Mouse (Mus musculus): Measurements from ENCODE around the gene Olfr148.

The Olfr148 gene

DNA sequence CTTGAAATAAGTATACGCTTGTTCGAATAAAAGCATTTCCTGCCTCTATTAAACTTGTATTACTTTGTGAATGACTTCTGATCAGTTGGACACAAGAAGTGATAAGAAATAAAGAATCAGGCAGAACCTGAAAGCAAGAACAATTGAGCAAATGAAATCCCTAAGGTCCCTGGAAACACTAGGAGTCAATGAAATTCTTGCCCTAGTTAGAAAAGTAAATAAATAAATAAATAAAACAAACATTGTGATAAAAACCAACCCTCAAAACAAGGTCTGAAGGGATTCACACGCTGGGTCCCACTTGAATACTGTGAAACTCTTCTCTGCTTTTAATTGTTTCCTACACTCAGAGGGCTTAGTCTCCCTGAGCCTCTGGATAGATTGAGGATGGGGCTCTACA is at the start of gene Olfr148:
Gene Olfr148, plus strand, starts transcription at position 301 of the 400 bp plus-strand sequence.
- DNase-seq (ENCODE audit: low spot score), result no peak

DNA sequence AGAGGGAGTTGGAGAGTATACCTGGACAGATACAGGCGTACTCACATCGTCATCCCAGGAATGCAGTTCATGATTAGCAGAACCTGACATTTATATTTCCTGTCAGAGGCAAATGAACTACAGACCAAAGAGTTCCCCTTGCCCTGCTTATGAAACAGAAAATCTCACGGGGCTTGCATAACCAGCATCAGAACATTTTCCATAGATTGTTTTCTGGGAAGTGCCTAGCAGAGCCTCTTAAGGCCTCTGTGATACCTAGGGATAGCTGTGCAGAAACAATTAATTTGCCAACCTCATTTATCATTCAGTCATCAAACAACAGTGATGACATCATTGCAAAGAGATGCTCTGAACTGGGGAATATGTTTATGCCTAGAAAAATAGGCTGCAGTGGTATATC is 35.0 kb upstream of the Olfr148 start, which contains the start of gene Olfr959:
Gene Olfr959, minus strand, starts transcription at position 101 of the 400 bp plus-strand sequence.
- no peak for DNase-seq (ENCODE audit: low spot score)

DNA sequence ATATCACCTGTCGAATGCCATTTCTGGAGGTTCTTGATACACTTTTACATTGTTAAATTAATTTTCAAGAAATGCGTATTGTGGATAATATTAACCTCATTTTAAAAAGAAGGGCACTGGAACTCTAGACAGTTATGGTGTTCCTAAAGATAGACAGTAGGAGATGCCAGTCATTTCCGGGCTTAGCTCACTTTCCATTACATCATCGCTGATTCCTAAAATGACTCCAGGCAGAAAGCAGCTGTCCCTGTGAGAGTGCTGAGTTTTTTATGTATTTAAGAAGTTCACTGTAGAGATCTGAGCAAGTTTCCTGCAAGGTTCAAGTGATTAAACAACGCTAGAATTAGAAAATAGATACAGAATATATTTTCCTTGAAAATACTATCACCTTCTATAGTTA is 33.4 kb upstream of the Olfr148 start:
- no peak for DNase-seq (ENCODE audit: low spot score)

DNA sequence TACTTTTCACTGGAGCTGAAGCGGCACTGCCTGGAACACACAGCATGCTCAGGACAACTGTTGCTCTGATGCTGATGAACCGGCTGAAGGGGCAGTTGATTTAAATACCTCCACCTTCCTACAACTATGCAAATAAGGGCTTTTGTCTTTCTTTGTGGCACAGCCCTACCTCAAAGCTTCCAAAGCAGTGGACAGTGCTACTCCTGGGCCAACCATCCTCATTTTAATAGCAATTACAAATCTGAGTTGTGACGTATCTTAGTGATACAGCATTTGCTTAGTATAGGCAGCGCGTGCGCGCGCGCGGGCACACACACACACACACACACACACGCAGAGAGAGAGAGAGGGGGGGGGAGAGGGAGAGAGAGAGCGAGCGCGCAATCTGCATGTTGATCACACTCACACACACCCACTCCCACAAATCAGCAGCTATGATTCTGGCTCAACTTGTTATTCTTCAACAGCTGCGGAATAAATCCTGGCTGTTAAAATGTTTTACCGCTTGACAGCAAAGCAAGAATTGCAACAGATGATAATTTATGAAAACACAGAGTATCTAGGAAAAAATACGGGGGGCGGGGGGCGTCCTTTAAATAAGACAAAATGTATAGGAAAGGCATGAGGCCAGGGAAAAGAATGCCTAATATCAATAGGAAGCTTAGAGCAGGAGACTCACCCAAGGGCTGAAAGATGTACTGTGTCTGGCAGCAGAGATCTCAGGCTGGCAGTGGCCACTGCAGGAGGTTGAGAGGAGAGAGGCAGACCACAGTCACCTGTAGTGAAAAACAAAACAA is 7.7 kb upstream of the Olfr148 start:
- no peak for DNase-seq (ENCODE audit: low spot score)

DNA sequence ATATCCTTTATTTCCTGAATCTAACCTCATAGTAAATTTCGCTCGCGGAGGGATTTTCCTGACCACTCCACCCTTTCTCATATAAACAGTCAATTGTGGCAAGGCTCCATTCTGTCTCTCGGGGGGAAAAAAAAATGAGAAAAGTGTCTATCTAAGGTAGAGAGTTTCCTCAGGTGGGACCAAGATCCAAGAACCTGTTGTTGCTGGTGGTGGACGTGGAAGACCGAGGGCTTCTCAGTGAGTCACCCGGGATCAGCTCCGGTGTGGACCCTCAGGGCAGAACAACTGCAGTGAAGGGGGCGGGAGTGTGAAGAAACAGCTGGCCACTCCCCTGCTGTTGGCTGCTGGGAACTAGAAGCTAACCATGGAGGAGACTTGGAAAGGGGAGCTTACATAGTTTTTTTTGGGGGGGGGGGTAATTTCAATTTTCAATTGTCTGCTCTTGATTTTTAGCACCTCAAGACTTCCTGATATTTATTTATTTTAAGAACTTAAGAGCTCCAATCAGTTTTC is 7.1 kb upstream of the Olfr148 start:
- DNase-seq (ENCODE audit: low spot score), result no peak

DNA sequence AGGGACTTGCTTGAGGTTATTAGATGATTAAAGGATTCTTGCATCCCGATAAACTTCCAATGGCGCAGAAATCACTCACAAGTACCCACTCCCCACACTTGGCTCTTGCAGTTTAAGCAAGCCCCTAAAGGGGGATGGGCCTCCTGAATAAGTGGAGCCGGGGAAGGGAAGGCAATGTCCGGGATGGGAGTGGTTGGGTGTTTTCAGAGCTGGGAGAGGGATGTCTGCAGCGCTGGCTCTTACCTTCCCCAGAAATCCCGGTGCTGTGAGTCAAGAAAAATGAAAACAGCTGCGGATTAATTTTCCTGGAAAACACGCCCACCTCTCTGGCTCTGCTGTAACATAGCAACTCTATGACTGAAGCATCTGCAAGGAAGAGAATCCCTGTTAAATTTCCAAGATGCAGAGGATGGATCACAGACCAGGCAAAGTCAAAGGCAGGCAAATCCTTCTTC is 6.4 kb upstream of the Olfr148 start, which contains the start of gene AW551984:
Gene AW551984, minus strand, starts transcription at position 405 of the 455 bp plus-strand sequence.
- no peak for DNase-seq (ENCODE audit: low spot score)

DNA sequence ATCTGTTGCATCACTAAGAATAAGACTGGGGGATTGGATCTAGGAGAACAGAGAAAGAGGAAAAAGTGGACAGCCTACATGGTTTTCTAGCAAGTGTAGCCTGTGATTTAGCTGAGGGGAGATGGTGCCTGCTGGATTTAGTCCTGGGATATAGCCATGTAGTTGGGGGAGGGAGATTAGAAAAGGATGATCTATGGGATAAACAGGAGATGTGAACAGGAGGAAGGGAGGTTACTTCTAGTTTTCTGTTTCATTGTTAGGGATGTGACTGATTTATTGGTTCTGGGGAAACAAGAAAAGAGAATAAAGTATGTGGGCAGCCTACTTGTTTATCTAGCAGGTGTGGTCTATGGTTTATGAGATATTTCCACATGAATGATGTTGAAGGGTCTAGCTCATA is 2.0 kb upstream of the Olfr148 start:
- no peak for DNase-seq (ENCODE audit: low spot score)

DNA sequence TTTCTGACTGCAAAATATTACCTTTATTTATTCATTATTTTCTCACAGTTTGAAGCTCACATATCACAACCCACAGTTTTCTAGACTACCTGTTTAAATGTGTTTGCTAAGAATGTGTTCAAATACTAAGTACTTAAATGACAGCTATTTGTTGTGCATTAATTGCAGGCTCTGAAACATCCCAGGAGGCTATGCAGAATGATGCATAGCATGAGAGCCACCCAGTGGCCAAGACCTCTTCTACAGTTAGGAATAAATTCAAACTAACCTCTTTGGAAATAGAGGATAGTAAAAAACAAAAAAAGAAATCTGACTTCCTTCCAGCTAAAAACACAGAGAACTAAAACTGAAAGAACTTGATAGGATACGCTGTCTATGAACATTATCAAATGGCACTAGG is 1.5 kb downstream of the Olfr148 start:
- DNase-seq (ENCODE audit: low spot score), result no peak

DNA sequence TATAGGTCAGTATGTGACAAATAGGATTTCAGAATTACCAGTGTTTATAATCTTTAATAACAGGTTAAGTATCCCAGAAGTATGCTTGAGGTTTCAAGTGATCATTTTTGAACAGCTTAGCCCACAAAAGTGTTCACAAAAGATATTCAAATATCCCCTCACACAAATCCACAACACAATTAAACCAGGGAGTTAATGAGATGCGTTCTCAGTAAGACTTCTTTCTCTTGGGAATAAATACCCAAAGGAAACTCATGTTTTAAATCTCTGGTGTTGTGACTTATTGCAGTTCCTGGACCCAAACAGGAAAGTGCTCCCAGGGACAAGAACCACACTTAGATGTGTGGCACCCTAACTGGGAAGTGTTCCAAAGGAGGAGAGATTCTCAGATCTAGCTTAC is 10.6 kb downstream of the Olfr148 start, which contains the start of gene Olfr960:
Gene Olfr960, plus strand, starts transcription at position 301 of the 400 bp plus-strand sequence.
- no peak for DNase-seq (ENCODE audit: low spot score)

DNA sequence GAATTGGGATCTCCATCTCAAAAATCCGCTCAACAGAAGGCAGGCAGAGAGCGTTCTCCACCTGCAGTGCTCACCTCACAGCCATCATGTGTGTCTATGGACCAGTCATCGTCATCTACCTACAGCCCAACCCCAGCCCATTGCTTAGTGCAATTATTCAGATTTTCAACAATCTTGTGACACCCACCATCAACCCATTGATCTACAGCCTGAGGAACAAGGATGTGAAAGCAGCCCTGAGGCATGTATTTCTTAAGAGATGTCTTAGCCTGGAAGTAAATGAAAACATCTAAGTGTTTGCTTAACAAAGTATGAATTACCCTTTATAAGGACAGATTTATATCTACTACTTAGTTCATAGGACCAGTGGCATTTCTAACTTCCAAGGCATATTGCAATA is 13.3 kb downstream of the Olfr148 start:
- no peak for DNase-seq (ENCODE audit: low spot score)

DNA sequence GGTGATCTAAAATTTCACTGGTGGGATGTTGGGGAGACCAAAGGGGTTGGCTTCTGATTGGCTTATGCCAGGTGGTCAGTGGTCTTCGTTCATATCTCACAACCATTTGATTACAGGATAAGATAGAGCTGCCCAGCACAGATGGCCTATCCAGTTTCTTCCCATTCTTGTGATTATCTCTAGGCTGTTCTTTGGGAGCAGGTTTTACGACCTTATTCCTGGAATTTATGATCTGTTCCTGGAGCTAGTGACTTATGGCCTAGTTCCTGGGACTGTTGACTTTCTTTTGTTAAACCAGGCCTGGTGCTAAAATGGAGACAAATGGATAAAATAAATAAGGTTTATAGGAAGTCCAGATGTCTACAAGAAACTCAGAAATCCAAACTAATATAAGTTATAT is 14.3 kb downstream of the Olfr148 start:
- DNase-seq (ENCODE audit: low spot score), result no peak

DNA sequence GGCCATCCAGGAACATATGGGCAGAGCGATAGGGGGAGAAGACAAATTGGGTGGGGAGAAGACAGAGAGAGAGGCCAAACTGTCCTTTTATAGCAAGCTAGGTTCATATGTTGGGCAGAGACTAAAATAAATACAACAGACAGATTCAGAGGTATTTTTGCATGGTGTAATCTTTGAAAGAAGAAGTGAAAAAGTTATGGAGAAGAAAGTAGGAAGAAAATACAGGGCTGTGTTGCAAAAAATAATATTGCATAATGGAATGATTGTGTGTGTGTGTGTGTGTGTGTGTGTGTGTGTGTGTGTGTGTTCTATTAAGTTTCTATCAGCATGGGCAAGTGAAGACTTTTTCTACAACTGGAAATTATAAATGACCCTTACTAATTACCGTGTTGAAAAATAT is 18.6 kb downstream of the Olfr148 start:
- DNase-seq (ENCODE audit: low spot score), result no peak

DNA sequence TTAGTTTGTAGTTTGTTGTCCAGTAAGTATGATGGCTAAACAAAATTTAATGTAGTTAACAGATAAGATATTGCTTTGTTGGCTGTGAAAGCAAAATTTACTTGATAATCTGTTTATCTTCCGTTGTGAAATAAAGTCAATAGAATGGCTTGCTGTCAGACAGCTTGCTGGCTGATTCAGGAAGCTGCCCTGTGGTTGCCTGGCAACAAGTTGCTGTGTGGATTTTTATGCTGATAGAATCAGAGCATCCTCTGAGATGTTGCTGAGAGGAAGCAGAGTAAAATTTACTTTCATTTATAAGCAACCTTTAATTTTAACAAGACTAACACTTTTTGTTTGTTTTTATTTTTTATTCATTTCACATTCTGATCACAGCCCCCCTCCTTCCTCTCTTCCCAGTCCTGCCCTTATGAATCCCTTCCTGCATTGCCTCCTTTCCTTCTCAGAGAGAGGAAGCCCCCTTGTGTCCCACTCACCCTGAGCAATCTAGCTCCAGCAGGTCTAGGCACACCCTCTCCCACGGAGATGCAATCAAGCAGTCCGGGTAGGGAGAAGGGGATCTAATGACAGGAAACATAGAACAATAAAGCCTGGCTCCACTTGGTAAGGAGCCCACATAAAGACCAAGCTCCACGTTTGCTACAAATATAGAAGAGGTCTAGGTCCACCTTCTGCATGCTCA is 23.6 kb downstream of the Olfr148 start:
- no peak for DNase-seq (ENCODE audit: low spot score)

DNA sequence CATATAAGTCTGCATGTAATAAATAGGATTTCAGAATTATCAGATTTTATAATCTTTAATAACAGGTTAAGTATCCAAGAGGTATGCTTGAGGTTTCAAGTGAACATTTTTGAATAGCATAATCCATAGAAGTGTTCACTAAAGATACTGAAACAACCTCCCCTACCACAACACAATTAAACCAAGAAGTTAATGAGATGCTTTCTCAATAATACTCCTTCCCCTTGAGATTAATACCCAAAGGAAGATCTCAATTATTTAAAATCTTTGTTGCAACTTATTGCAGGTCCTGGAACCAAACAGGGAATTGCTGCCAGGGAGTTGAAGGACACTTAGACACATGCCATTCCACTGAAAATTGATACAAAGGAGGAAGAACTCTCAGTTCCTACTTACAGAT is 34.3 kb downstream of the Olfr148 start, which contains the start of gene Olfr961:
Gene Olfr961, plus strand, starts transcription at position 301 of the 400 bp plus-strand sequence.
- DNase-seq (ENCODE audit: low spot score), result no peak

DNA sequence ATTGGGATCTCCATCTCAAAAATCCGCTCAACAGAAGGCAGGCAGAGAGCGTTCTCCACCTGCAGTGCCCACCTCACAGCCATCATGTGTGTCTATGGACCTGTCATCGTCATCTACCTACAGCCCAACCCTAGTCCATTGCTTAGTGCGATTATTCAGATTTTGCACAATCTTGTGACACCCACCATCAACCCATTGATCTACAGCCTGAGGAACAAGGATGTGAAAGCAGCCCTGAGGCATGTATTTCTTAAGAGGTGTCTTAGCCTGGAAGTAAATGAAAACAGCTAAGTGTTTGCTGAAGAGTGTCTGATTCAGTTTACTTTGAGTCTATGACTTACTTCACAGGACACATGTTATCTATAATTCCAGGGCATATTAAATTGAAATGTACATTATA is 36.9 kb downstream of the Olfr148 start:
- no peak for DNase-seq (ENCODE audit: low spot score)

DNA sequence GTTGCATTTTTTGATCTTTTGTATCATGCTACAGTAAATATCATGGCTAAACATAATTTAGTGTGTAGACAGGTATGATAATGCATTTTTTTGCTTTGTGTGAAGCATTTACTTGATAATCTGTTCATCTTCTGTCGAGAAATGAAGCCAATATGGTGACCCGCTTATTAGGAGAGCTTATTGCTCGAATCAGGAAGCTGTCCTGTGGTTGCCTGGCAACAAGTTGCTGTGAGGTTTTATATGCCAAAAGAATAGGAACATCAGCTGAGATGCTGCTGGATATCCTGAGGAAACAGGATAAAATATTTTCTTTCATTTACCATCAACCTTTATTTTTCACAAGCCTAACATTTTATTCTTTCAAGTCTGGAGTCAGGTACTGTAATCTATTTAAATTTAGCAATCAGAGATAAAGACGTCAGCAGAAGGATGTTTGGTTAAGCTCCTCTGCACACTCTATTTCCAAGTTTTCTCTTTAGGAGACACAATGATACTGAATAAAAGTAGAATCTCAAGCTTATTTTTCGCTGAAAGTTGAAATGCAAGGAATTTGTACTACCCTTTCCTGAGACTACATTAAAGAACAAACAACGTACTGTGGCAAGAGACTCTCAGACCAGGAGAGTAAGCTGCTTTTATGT is 44.4 kb downstream of the Olfr148 start:
- no peak for DNase-seq (ENCODE audit: low spot score)
